Mouse (Mus musculus) ovary, postnatal 14 days (tissue): ENCODE data around the gene Gm10778.
"Not testable (repeated sequence)": the region's sequence is repeated elsewhere in the genome, so short reads cannot be mapped to it uniquely, and the experiment has no call there.

Experiments
- DNase-seq: peaks from one replicate; pipeline ENCODE4 v3.0.0; 2022; ENCODE audit warnings: low spot score

The Gm10778 gene

DNA sequence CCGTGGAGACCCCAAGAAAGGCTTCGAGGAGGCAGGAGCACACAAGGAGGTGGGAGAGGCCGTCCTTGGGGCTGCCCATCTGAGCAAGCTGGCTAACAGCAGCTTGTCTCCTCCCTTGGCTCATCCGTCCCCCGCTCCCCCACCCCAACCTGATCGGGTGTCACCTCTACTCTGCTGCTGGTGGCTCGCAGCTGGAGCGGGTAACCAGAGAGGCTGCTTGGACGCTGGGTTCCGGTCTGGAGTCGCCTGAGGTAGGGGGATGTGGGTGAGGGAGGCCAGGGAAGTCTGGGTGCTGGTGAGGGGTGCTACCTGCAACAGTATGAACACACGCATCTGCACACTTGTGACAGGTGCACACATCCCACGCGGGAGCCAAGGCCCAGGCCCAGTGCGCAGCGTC is 20.5 kb upstream of the Gm10778 start, which contains the start of gene Ankrd24:
Ankrd24 (plus strand) TSS at position 151 of the 400 bp plus-strand sequence.
- no peak for DNase-seq

- peak; percentile 82 for DNase-seq
Measured at GRCm38 (mm10) chr10:81633253-81634099, 15.4 kb upstream of the Gm10778 start.

DNA sequence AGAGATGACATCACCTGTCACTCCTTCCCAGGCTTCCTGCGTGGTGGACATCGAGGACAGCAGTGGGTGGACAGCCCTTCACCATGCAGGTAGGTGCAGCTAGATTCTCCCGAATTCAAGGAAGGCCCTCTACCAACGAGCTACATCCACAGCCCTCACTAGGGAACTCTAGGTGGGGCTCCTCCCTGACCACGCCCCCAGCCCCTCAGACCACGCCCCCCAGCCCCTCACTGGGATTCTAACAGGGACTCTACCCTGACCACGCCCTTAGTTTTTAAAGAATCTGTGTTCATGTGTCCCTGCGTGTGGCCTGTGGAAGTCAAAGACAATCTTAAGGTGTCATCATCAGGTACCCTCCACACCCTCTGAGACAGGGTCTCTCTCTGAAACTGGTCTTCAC is 12.5 kb upstream of the Gm10778 start:
- DNase-seq: no peak

DNA sequence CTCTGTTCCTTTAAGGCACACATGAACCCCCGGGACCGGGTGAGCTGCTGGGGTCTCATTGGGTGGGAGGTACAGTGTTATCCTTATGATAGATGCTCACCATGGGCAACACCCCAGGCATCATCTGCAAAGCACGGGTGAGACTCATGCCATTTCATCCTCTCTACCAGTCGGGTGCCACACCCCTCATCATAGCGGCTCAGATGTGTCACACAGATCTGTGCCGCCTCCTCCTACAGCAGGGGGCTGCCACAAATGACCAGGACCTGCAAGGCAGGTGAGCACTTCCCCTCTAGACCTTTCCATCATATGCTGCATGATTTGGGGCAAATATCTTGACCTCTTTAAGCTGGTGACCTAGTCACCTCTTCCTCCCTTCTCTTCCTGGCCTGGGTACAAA is 10.8 kb upstream of the Gm10778 start:
- no peak for DNase-seq

- not testable (repeated sequence) for DNase-seq
Measured at GRCm38 (mm10) chr10:81640825-81641224, 8.0 kb upstream of the Gm10778 start.

- DNase-seq: no peak
Measured at GRCm38 (mm10) chr10:81641566-81641965, 7.3 kb upstream of the Gm10778 start.

- no peak for DNase-seq
Measured at GRCm38 (mm10) chr10:81641978-81642647, 6.7 kb upstream of the Gm10778 start.

- no peak for DNase-seq
Measured at GRCm38 (mm10) chr10:81642648-81643448, 6.0 kb upstream of the Gm10778 start.

GRCm38 (mm10) chr10:81643449-81644055 is 5.3 kb upstream of the Gm10778 start:
- DNase-seq: peak; percentile 90

GRCm38 (mm10) chr10:81644162-81644561 is 4.7 kb upstream of the Gm10778 start:
- no peak for DNase-seq

- DNase-seq: no peak
Measured at GRCm38 (mm10) chr10:81644716-81645115, 4.1 kb upstream of the Gm10778 start.

DNA sequence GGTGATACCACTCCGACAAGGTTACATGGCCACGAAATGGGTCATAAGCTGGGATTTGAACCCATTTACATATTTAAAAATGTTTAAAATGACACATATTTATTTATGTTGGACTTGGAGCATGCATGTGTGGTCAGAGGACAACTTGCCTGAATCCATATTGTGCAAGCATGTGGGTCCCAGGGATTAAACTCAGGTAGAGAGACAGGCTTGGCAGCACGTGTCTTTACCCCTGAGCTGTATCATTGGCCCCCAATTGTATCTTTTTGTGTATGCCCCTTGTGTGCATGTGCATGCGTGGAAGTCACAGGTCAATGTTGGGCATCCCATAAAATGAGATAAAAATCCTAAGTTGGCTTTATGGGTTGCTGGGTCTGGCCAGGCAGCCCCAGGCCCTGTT is 3.5 kb upstream of the Gm10778 start:
- no peak for DNase-seq

DNA sequence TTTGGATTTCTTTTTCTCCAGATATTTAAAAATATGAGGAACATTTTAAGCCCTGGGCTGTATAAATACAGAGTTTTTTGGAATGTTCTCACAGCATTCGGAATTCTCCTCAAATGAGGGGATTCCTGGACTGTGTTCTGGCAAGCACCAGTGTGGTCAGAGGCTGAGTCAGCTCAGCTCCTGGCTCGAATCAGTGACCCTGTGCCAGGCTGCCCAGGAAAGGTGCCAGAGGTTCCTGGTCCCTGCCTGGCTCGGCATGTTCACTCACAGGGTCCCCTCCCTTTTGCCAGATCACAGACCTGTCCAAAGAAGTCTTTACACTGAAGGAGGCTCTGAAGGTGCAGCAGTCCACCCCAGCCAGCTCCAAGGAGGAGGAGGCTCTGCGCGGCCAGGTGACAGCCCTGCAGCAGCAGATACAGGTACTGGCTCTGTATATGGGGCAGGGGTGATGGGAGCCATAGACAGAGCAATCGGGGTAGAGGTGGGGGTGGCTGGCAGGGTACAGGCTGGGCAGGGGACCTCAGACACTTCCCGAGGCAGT is 2.8 kb upstream of the Gm10778 start:
- no peak for DNase-seq

- no peak for DNase-seq
Measured at GRCm38 (mm10) chr10:81655178-81655577, 6.3 kb downstream of the Gm10778 start.

DNA sequence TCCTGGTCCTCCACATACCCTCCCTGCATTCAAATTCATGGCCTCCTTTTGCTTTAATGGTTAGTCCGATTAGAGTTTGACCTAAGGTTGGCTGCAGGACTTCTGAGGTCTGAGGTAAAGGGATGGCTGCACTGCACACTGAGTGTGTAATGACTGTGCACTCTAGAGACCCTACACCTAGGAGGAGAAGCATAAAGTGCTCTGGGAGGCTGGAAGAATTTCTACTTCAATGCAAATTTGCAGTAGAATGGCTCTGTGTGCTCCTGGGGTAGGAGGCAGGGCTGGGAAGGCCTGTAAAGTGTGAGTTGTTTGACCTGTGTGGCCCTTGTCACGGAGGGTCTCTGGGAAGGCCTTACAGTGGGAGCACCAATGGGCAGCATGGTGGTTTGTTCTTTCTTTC is 7.3 kb downstream of the Gm10778 start:
- DNase-seq: no peak

DNA sequence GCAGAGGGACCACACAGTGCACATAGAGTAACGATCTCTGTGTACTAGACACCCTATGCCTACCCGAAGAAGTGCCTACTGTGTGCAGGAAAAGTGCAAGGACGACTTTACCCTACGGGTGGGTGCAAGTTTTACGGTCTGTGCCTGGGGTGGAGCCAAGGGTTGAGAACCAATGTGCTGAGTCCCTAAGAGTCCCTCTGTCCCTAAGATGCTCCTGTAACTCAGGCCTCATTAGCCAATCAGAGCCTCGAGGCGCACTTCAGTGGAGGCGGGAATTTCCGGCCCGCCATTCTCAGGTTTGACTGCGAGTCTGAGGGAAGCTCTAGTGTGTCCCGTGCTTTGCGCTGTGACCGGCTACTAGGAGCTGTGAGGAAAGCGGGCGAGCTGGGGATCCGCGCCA is 38.3 kb downstream of the Gm10778 start:
- not testable (repeated sequence) for DNase-seq

DNA sequence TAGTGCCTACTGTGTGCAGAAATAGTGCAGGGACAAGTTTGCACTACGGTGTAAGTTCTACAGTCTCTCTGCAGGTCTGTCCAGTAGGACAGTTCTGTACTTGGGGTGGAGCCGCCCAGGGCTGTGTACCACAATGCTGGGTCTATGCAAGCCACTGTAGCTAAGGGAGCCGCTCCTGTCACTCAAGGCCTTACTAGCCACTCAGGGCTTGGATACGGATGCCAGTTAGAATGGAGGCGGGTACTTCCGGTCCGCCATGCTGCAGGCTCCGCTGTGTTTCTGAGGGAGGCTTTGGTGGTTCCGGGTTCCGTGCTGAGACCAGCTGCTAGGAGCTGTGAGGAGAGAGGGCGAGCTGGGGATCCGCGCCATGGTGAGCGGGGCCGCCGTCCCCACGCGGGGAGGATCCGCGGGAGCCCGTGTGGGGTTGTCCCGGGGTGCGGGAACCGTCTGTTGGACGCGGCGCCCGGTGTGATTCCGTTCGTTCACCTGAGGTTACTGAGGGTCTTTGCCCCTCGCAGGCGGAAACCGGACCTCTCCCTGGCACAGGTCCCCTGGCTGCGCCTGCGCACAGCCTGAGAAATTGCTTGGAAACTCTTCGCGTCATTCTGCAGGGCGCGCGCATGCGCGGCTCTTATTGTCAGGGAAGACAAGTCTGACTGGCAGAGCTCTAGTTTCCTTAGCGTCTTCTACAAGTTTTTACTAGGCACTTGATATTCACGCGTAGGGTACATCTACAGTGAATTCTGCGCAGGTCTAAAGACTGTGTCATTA is 55.9 kb downstream of the Gm10778 start, which contains the start of gene Zfp433:
Zfp433 (plus strand) TSS at position 295 of the 771 bp plus-strand sequence.
- DNase-seq: not testable (repeated sequence)
